Mouse (Mus musculus) ES-E14 (cell line): Measurements from ENCODE around the gene Golga2. TPM values are rescaled to one million over a fixed set of nuclear protein-coding genes. Genes with fewer than 3 reads are reported as not detected.

Source experiments
- DNase-seq: peaks from one replicate; pipeline ENCODE4 v3.0.0-alpha.2; 2013; ENCODE audit warnings: low read depth, low spot score
- H3K27ac ChIP-seq: 2 replicates; pipeline ENCODE4 v1.5.1; 2012; ENCODE audit warnings: low read depth, mild to moderate bottlenecking, low read length, moderate library complexity, mixed read lengths; ENCODE audit not compliant: poor library complexity, insufficient read depth, severe bottlenecking
- H3K36me3 ChIP-seq: 2 replicates; pipeline ENCODE4 v1.6.1; 2012; ENCODE audit warnings: mild to moderate bottlenecking, low read length, moderate library complexity, mixed read lengths; ENCODE audit not compliant: control insufficient read depth, poor library complexity, insufficient read depth, severe bottlenecking
- H3K4me1 ChIP-seq, 2 experiments: fragments of 150-350 bp in 1 of 2; sonication (generic) in 1 of 2; 2 replicates each; pipeline ENCODE4 v1.6.1; 2012; ENCODE audit warnings: low read length in 2 of 2, mild to moderate bottlenecking in 1 of 2, mixed read lengths in 1 of 2; ENCODE audit not compliant: control insufficient read depth in 2 of 2, insufficient read depth in 2 of 2, poor library complexity in 1 of 2
- H3K4me3 ChIP-seq, 2 experiments: fragments of 150-350 bp in 1 of 2; sonication (generic) in 1 of 2; 2 replicates each; pipeline ENCODE4 v1.5.1; 2012; ENCODE audit warnings: low read length in 2 of 2, low read depth in 1 of 2, mild to moderate bottlenecking in 1 of 2, mixed read lengths in 1 of 2; ENCODE audit not compliant: insufficient read depth in 1 of 2, poor library complexity in 1 of 2, severe bottlenecking in 1 of 2
- H3K9ac ChIP-seq: 2 replicates; pipeline ENCODE4 v1.6.1; 2012; ENCODE audit warnings: low read depth, mild to moderate bottlenecking, low read length, mixed read lengths; ENCODE audit not compliant: poor library complexity, insufficient read depth, severe bottlenecking
- H3K9me3 ChIP-seq: fragments of 150-350 bp; sonication (generic); 2 replicates; pipeline ENCODE4 v1.6.1; 2012; ENCODE audit warnings: low read depth, mild to moderate bottlenecking, low read length; ENCODE audit not compliant: control insufficient read depth, insufficient read depth
- CHD2 ChIP-seq: IDR thresholded peaks from 2 replicates; pipeline ENCODE4 v1.6.1; 2014; ENCODE audit warnings: mild to moderate bottlenecking, low read depth, low read length, inconsistent platforms
- HCFC1 ChIP-seq: IDR thresholded peaks from 2 replicates; pipeline ENCODE4 v1.6.1; 2012; ENCODE audit warnings: low read length, inconsistent platforms, borderline replicate concordance; ENCODE audit not compliant: insufficient read depth
- MAFK ChIP-seq: IDR thresholded peaks from 2 replicates; pipeline ENCODE4 v1.6.1; 2014; ENCODE audit warnings: mild to moderate bottlenecking, low read depth, low read length, inconsistent platforms; ENCODE audit not compliant: insufficient read depth
- ZC3H11A ChIP-seq: IDR thresholded peaks from 2 replicates; pipeline ENCODE4 v1.6.1; 2012; ENCODE audit warnings: low read depth, mild to moderate bottlenecking, inconsistent platforms, low read length, borderline replicate concordance
- ZNF384 ChIP-seq: IDR thresholded peaks from 2 replicates; pipeline ENCODE4 v1.6.1; 2012; ENCODE audit warnings: low read depth, low read length, inconsistent platforms
- in situ Hi-C, 2 experiments: fragments of 600-800 bp; cut with MboI; formaldehyde crosslinking; loops; one replicate each; pipeline ENCODE4 v1.15.1; 2025; ENCODE audit warnings: low sequenced_read_pairs in 2 of 2, inconsistent platforms in 1 of 2; ENCODE audit not compliant: unreplicated experiment in 2 of 2
- total RNA-seq: library from RNA; depleted of rRNA; stranded (reverse); fragments of 300-350 nt; gene quantifications from 2 replicates; pipeline ENCODE4 v1.2.3, GENCODE M21; 2012

Gene Golga2
- total RNA-seq, 1 experiment, result 42.2 TPM

DNA sequence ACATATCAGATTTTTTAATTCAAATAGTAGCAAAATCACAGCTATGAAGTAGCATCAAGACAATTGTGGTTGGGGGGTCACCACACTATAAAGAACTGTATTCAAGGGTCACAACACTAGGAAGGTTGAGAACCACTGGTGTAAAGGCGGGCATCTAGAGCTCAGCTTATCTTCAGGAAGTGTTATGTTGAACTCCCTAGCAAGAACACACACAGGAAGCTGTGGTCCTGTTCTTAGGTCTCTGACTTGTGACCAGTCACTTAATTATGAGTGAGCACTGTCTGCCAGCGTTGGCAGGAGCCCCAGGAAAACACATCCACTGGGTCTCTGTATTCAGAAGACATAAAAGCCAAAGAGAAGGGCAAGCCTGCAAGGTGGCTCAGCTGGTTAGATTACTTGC, 4.9 kb upstream of the Golga2 start:
- Histone ChIP-seq H3K9ac (no peak overlapping the region), H3K9me3 (no peaks in the 10 kb centered on the region), H3K4me1 (0 out of 4 replicates have a peak, but pooled peaks cover 0 to 3% of the 10 kb centered on the region in 2 experiments), H3K27ac (no peak overlapping the region), H3K4me3 (no peak overlapping the region), H3K36me3 (peaks cover 32% of the 10 kb centered on the region)
- DNase-seq, result no peak
- in situ Hi-C loops, result no loop called here
- no peak for TF ChIP-seq ZNF384
- no peak for TF ChIP-seq MAFK
- TF ChIP-seq CHD2, result no peak
- TF ChIP-seq ZC3H11A, result no peak
- no peak for TF ChIP-seq HCFC1

DNA sequence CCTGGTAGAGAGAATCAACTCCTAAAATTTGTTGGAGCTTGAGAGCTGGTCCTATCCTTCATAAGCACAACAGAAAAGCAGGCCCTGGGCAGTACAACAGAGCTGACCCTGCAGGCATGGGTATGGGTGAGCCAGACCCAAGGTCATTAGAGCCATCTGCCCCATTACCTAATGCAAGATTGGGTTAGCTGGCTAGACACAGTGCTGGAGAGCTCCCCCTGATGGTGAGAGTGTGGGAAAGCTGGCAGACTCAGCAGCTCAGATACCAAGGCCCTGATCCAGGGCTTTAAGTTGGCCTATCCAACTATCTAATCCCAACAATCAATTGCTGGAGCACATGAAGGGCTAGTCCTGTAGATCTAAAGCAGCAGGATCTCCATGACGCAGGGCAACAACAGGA, 4.5 kb upstream of the Golga2 start:
- in situ Hi-C loops, result no loop called here
- Histone ChIP-seq H3K4me3 (no peak overlapping the region), H3K9me3 (no peaks in the 10 kb centered on the region), H3K27ac (no peak overlapping the region), H3K9ac (no peak overlapping the region), H3K36me3 (peaks cover 30% of the 10 kb centered on the region), H3K4me1 (0 out of 4 replicates have a peak, but pooled peaks cover 0 to 3% of the 10 kb centered on the region in 2 experiments)
- peak; percentile 14; the same call in 1 of the 2 replicates for TF ChIP-seq ZC3H11A
- no peak for TF ChIP-seq MAFK
- peak; percentile 75 for DNase-seq

DNA sequence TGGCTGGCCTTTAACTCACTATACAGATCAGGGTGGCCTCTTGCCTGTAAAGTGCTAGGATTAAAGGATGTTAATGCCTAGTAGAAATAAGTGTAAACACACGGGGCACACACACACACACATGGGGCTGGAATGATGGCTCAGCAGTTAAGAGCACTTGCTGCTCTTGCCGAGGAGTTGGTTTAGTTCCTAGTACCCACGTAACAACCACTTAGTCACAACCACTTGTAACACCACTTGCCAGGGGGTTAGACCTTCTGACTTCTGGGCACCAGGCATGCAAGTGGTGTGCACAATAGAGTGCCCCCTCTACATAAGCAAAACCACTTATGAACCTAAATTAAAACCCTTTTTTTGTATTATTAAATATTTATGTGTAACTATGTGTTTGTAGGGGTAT, 3.2 kb upstream of the Golga2 start:
- Histone ChIP-seq H3K36me3 (peaks cover 28% of the 10 kb centered on the region), H3K9ac (no peak overlapping the region), H3K9me3 (no peaks in the 10 kb centered on the region), H3K4me3 (no peak overlapping the region), H3K27ac (no peak overlapping the region), H3K4me1 (peaks cover 0 to 3% of the 10 kb centered on the region in 2 experiments; a peak in 1 of 4 replicates)
- in situ Hi-C loops, result no loop called here
- DNase-seq, result no peak
- TF ChIP-seq ZC3H11A (no peak), ZNF384 (no peak), CHD2 (no peak), MAFK (no peak), HCFC1 (no peak)

DNA sequence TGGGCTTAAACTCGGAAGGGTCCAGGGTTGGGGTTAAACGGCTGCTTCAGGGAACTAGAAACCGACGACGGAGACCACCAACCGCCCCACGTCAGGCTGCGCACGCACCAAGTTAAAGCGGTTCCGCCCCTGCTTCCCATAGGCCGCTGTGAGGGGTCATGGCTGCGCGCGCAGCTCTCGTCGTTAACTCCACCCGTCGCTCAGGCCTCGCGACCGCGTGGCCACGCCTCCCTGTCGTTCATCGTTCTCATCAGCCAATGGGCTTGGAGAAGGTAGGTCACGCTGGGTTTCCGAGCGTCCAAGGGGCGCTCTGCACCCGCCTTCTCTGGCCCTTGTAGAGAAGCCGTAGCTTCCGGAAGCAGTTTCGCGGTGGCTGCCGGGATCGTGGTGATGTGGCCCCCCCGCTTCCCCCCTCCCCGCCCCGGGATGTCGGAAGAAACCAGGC, 761 bp downstream of the Golga2 start, which contains the start of gene Swi5:
TSS of gene Swi5 (minus strand) at position 153 of the 445 bp plus-strand sequence.
- Histone ChIP-seq H3K36me3 (peaks cover 7% of the 10 kb centered on the region), H3K9ac (peak within 1 kb of the TSS; percentile 96), H3K4me1 (peaks cover 0 to 3% of the 10 kb centered on the region in 2 experiments; a peak in 1 of 4 replicates), H3K9me3 (no peaks in the 10 kb centered on the region), H3K27ac (peak within 1 kb of the TSS; percentile 59; the same call in 1 of the 2 replicates), H3K4me3 (peak within 1 kb of the TSS; percentile 89 to 98)
- in situ Hi-C loops, result no loop called here
- peak; percentile 41; the same call in 1 of the 2 replicates for TF ChIP-seq HCFC1
- no peak for TF ChIP-seq ZC3H11A
- peak; percentile 100 for DNase-seq

DNA sequence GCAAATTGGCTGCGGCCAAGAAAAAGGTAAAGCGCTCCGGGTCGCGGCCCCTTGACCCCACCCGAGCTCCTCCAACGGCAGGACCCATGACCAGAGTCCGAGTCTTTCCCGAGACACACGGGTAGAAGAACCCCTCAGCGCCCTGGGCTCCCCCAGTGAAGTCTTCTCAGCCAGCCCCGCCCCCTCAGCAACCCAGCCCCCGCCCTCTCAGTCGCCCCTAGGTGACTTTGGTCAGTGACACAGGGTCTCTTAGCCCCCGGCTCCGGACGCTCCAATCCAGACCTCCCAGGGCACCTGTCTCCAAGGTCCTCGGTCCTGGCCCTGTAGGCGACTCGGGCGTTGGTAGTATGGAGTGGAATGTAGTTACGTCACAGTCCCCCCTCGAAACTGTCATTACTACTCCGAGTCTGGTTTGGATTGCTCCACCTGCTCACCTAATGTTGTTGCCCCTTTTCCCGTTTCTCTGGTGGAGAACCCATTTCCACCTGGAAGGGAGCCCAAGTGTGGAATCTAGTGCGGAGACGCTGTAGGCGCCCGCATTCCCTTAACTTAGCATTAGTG, 1.3 kb downstream of the Golga2 start:
- Histone ChIP-seq H3K9ac (peak overlapping the region; percentile 85), H3K4me3 (peak overlapping the region; percentile 81 to 95), H3K36me3 (peaks cover 9% of the 10 kb centered on the region), H3K4me1 (peaks cover 0 to 3% of the 10 kb centered on the region in 2 experiments; a peak in 1 of 4 replicates), H3K27ac (no peak overlapping the region; the same call in 1 of the 2 replicates), H3K9me3 (no peaks in the 10 kb centered on the region)
- TF ChIP-seq CHD2 (no peak), HCFC1 (no peak), ZNF384 (no peak), ZC3H11A (no peak), MAFK (no peak)
- in situ Hi-C loops, result no loop called here
- no peak for DNase-seq
